Mouse (Mus musculus): ENCODE data around the gene C1qtnf1. TPM values are rescaled to one million over a fixed set of nuclear protein-coding genes. Genes with fewer than 3 reads are reported as not detected.
A peak's percentile ranks its signal among the peaks of the same experiment; 100 is the strongest.
"Not testable (repeated sequence)": the region's sequence is repeated elsewhere in the genome, so short reads cannot be mapped to it uniquely, and the experiment has no call there.

C1qtnf1 gene
- polyA plus RNA-seq (2012; rRNA removed), result 3.0 and 3.4 TPM in 2 replicates

DNA sequence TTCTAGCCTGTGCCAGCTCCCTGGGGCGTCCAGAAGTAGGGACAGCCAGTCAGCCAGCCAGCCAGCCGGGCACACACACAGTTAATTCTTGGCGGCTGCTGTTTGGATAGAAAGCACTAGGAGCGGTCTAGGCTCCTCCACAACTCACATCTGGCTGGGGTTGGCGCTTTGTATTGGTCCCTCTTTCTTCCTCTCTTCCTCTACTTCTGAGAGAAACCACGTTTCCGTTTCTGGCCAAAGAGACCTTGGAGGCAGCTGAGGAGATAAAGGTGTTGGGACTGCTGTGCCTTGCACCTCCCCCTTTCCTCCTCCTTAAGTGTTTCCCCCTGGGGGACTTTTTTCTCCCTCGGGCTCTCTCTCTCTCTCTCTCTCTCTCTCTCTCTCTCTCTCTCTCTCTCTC lies at the start of gene C1qtnf1:
Gene C1qtnf1, plus strand, starts transcription at position 218 of the 400 bp plus-strand sequence.
- H3K4me1 ChIP-seq (ENCODE audit: control insufficient read depth, insufficient read depth, low read length), result no peaks in the 10 kb centered on the region; the same call in 1 of the 2 replicates
- TF ChIP-seq POLR2A (IDR thresholded peaks at IDR 0.05; ENCODE audit: extremely low read depth, insufficient read depth, low read length) (no peak), CTCF (IDR thresholded peaks at IDR 0.05; ENCODE audit: extremely low read depth, insufficient read depth, low read length) (no peak)
- H3K4me3 ChIP-seq (ENCODE audit: insufficient read depth, low read length), result peak within 1 kb of the TSS; percentile 1; the same call in 1 of the 2 replicates
- no peak within 1 kb of the TSS for H3K27ac ChIP-seq (ENCODE audit: insufficient read depth, low read length)

DNA sequence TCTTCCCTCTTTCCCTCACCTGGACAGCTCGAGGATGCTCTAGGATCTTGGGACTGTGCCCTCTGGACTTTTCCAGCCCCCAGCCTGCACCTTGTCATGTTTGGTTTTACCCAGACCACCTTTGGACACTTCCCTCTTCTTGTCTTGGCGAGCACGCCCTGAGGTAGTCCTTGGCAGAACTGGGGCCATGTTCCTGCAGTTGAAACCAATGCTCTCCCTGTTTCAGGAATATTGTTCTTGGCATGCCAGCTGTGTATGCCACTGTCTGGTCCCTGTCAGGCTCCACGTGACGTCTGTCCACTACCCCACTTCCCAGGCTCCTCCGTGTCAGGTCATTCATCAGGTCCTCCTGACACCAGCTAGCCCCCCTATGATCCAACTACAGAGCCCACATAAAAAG lies 49.3 kb upstream of the C1qtnf1 start:
- Histone ChIP-seq H3K4me1 (ENCODE audit: control insufficient read depth, insufficient read depth, low read length) (no peaks in the 10 kb centered on the region), H3K4me3 (ENCODE audit: insufficient read depth, low read length) (no peak overlapping the region), H3K27ac (ENCODE audit: insufficient read depth, low read length) (no peak overlapping the region)
- TF ChIP-seq CTCF (IDR thresholded peaks at IDR 0.05; ENCODE audit: extremely low read depth, insufficient read depth, low read length), result no peak
- TF ChIP-seq POLR2A (IDR thresholded peaks at IDR 0.05; ENCODE audit: extremely low read depth, insufficient read depth, low read length), result no peak

DNA sequence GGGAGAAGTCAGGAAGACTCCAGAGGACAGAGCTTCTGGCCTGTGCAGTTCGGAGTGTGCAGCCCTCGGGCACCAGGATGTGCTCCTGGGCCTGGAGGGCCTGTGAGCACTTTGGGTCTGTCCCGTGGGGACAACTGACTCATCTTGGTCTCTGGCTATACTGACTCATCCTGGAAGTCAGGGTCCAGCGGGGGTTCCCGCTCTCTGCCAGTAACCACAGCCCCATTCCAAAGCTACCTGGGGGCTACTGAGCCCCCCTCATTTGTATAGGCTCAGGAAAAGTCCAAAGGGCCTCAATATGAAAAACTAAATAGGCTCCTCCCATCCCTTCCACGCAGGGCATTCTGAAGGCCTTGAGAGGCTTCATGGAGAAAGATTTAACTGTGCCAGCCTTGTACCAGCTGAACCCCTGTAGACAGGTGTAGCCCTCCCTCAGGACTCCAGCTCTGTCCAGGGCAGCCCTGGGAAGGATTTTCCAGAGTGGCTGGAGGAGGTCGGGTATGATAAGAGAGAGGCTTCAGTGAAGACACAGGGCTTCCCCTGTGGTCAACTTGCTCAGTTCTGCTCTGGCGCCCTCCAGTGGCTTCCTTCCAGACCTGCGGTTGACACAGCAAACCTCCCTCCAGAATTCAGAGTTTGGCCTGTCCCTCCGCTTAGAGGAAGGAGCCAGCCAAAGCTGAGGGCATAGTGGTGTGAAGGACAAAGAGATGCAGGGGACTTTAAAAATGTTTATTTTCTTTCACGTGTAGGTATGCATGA lies 48.6 kb upstream of the C1qtnf1 start:
- TF ChIP-seq POLR2A (IDR thresholded peaks at IDR 0.05; ENCODE audit: extremely low read depth, insufficient read depth, low read length) (no peak), CTCF (IDR thresholded peaks at IDR 0.05; ENCODE audit: extremely low read depth, insufficient read depth, low read length) (peak; percentile 85)
- Histone ChIP-seq H3K4me3 (ENCODE audit: insufficient read depth, low read length) (no peak overlapping the region), H3K27ac (ENCODE audit: insufficient read depth, low read length) (no peak overlapping the region), H3K4me1 (ENCODE audit: control insufficient read depth, insufficient read depth, low read length) (no peaks in the 10 kb centered on the region)

DNA sequence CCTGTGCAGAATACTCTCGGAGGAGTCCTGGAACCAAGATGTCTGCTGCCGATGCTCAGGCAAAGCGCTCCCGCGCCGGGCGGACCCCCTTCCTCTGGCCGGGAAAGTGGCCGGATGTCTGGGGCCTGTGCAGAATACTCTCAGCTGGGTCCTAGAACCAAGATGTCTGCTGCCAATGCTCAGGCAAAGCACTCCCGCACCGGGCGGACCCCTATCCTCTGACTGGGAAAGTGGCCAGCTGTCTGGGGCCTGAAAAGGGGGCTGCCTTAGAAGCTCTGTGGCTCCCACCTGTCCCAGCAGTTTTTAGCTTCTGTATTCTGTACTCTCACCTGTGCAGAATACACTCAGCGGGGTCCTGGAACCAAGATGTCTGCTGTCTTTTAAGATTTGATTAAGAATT lies 40.2 kb upstream of the C1qtnf1 start:
- H3K27ac ChIP-seq (ENCODE audit: insufficient read depth, low read length); H3K4me1 ChIP-seq (ENCODE audit: control insufficient read depth, insufficient read depth, low read length); H3K4me3 ChIP-seq (ENCODE audit: insufficient read depth, low read length): not testable (repeated sequence)

- TF ChIP-seq CTCF (IDR thresholded peaks at IDR 0.05; ENCODE audit: extremely low read depth, insufficient read depth, low read length) (no peak), POLR2A (IDR thresholded peaks at IDR 0.05; ENCODE audit: extremely low read depth, insufficient read depth, low read length) (no peak)
- Histone ChIP-seq H3K4me1 (ENCODE audit: control insufficient read depth, insufficient read depth, low read length) (no peaks in the 10 kb centered on the region), H3K4me3 (ENCODE audit: insufficient read depth, low read length) (no peak overlapping the region), H3K27ac (ENCODE audit: insufficient read depth, low read length) (no peak overlapping the region)
These were observed 34.0 kb upstream of the C1qtnf1 start for GRCm38 (mm10) chr11:118393991-118394390.

- H3K4me1 ChIP-seq (ENCODE audit: control insufficient read depth, insufficient read depth, low read length), result no peaks in the 10 kb centered on the region
- TF ChIP-seq CTCF (IDR thresholded peaks at IDR 0.05; ENCODE audit: extremely low read depth, insufficient read depth, low read length), result no peak
- TF ChIP-seq POLR2A (IDR thresholded peaks at IDR 0.05; ENCODE audit: extremely low read depth, insufficient read depth, low read length), result no peak
- no peak overlapping the region for H3K4me3 ChIP-seq (ENCODE audit: insufficient read depth, low read length)
These were observed 33.5 kb upstream of the C1qtnf1 start for GRCm38 (mm10) chr11:118394538-118394937.

GRCm38 (mm10) chr11:118397806-118398530 lies 30.0 kb upstream of the C1qtnf1 start:
- TF ChIP-seq CTCF (IDR thresholded peaks at IDR 0.05; ENCODE audit: extremely low read depth, insufficient read depth, low read length) (no peak), POLR2A (IDR thresholded peaks at IDR 0.05; ENCODE audit: extremely low read depth, insufficient read depth, low read length) (no peak)
- Histone ChIP-seq H3K4me1 (ENCODE audit: control insufficient read depth, insufficient read depth, low read length) (peaks cover 2% of the 10 kb centered on the region; the same call in 1 of the 2 replicates), H3K27ac (ENCODE audit: insufficient read depth, low read length) (no peak overlapping the region), H3K4me3 (ENCODE audit: insufficient read depth, low read length) (no peak overlapping the region)

More at GRCm38 (mm10) chr11:118394538-118394937, 33.5 kb upstream of the C1qtnf1 start:
- H3K27ac ChIP-seq (ENCODE audit: insufficient read depth, low read length), result no peak overlapping the region

DNA sequence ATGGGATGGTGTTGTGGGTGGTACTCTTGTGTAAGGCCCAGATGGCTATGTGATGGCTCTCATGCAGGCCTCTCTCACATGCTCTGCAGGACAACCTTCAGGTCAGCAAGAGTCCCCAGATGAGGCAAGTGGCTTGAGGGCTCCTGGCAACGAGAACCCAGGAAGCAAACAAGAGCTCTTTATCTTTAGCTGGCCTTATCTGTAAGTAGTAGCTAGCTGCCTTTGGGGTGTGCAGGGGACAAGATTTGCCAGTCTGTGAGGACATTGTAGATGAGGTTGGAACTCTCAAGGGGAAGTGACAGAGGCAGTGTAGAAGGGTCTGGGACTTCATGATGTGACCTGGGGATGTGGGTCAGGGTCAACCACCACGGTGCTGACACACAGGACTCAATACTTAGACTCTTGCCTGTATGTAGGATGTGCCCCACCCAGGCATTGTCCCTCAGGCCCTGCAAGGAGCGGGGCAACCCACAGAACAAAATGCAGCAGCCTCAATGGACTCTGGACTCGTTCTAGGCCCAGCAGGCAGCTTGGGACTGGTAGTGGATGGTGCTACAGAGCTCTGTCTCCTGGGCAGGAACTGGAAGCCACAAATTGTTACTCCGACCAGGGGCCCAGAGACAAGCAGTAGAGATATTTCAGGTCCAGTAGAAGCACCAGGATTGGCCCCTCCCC lies 28.0 kb upstream of the C1qtnf1 start:
- TF ChIP-seq POLR2A (IDR thresholded peaks at IDR 0.05; ENCODE audit: extremely low read depth, insufficient read depth, low read length) (no peak), CTCF (IDR thresholded peaks at IDR 0.05; ENCODE audit: extremely low read depth, insufficient read depth, low read length) (no peak)
- H3K4me1 ChIP-seq (ENCODE audit: control insufficient read depth, insufficient read depth, low read length), result peaks cover 2% of the 10 kb centered on the region; the same call in 1 of the 2 replicates
- no peak overlapping the region for H3K27ac ChIP-seq (ENCODE audit: insufficient read depth, low read length)
- no peak overlapping the region for H3K4me3 ChIP-seq (ENCODE audit: insufficient read depth, low read length)

DNA sequence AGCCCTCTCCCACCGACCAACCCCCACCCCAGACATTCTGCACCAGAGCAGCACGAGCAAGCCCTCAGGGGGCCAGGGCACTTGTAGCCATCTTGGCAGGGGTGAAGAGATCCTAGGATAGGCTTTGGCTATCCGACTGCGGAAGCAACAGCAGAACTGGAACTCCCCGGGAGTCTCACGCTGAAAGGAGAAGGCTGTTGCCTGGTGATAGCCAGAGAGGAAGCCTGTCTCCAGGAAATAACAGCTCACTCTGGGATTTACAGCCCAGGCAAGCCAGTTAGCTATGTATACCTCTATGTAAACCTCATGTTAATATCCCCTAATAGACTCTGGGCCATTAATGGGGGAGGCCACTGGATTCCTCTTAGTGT lies 27.5 kb upstream of the C1qtnf1 start:
- Histone ChIP-seq H3K27ac (ENCODE audit: insufficient read depth, low read length) (no peak overlapping the region), H3K4me3 (ENCODE audit: insufficient read depth, low read length) (no peak overlapping the region), H3K4me1 (ENCODE audit: control insufficient read depth, insufficient read depth, low read length) (peaks cover 2% of the 10 kb centered on the region; the same call in 1 of the 2 replicates)
- no peak for TF ChIP-seq POLR2A (IDR thresholded peaks at IDR 0.05; ENCODE audit: extremely low read depth, insufficient read depth, low read length)
- TF ChIP-seq CTCF (IDR thresholded peaks at IDR 0.05; ENCODE audit: extremely low read depth, insufficient read depth, low read length), result no peak
